Mouse (Mus musculus) MEL (cell line): ENCODE results near the gene Nap1l4. TPM values are rescaled to one million over a fixed set of nuclear protein-coding genes. Genes with fewer than 3 reads are reported as not detected.

ENCODE experiments used
- DNase-seq: peaks from one replicate; pipeline ENCODE4 v3.0.0; 2011; ENCODE audit warnings: low read depth, low spot score
- H3K27ac ChIP-seq: 2 replicates; pipeline ENCODE4 v1.5.1; 2012; ENCODE audit warnings: low read depth, mild to moderate bottlenecking, control low read depth, low read length, moderate library complexity; ENCODE audit not compliant: control insufficient read depth
- H3K27me3 ChIP-seq, 2 experiments: fragments of 150-350 bp in 1 of 2; sonication (generic) in 1 of 2; 2 replicates each; pipeline ENCODE4 v1.6.1; 2012; ENCODE audit warnings: low read length in 2 of 2, mild to moderate bottlenecking in 2 of 2, improper control_type of control experiment in 1 of 2, moderate library complexity in 1 of 2; ENCODE audit not compliant: insufficient read depth in 2 of 2, control insufficient read depth in 1 of 2
- H3K36me3 ChIP-seq, 2 experiments: 2 replicates each; pipeline ENCODE4 v1.6.1; 2012 to 2014; ENCODE audit warnings: low read length in 2 of 2, improper control_type of control experiment in 1 of 2, inconsistent platforms in 1 of 2, mild to moderate bottlenecking in 1 of 2; ENCODE audit not compliant: insufficient read depth in 2 of 2, control insufficient read depth in 1 of 2
- H3K4me1 ChIP-seq, 2 experiments: fragments of 150-350 bp in 1 of 2; sonication (generic) in 1 of 2; 2 replicates each; pipeline ENCODE4 v1.6.1; 2012; ENCODE audit warnings: low read length in 2 of 2, improper control_type of control experiment in 1 of 2, mild to moderate bottlenecking in 1 of 2; ENCODE audit not compliant: insufficient read depth in 2 of 2, control insufficient read depth in 1 of 2
- H3K4me3 ChIP-seq, 2 experiments: fragments of 150-350 bp in 1 of 2; sonication (generic) in 1 of 2; 2 replicates each; pipeline ENCODE4 v1.5.1; 2012; ENCODE audit warnings: low read depth in 2 of 2, low read length in 2 of 2, mild to moderate bottlenecking in 2 of 2, moderate library complexity in 2 of 2, control low read depth in 1 of 2, improper control_type of control experiment in 1 of 2; ENCODE audit not compliant: control insufficient read depth in 1 of 2, insufficient read depth in 1 of 2
- H3K79me2 ChIP-seq: 2 replicates; pipeline ENCODE4 v1.6.1; 2012; ENCODE audit warnings: mild to moderate bottlenecking, low read length, moderate library complexity; ENCODE audit not compliant: control insufficient read depth, poor library complexity, insufficient read depth
- H3K9ac ChIP-seq: 2 replicates; pipeline ENCODE4 v1.6.1; 2012; ENCODE audit warnings: low read depth, mild to moderate bottlenecking, control low read depth, low read length, moderate library complexity; ENCODE audit not compliant: control insufficient read depth, poor library complexity, severe bottlenecking
- H3K9me3 ChIP-seq: fragments of 150-350 bp; sonication (generic); replicated peaks from 2 replicates; pipeline ENCODE4 v1.6.1; 2012; ENCODE audit warnings: mild to moderate bottlenecking, low read length, improper control_type of control experiment, moderate library complexity; ENCODE audit not compliant: insufficient read depth
- BHLHE40 ChIP-seq: IDR thresholded peaks from 2 replicates; pipeline ENCODE4 v1.6.1; 2012; ENCODE audit warnings: low read depth, mild to moderate bottlenecking, inconsistent platforms, low read length, improper control_type of control experiment, borderline replicate concordance
- CTCF ChIP-seq, 3 experiments: IDR thresholded peaks in 2 of 3; conservative IDR thresholded peaks in 1 of 3; 2 replicates each; pipeline ENCODE4 v1.5.1; 2011 to 2012; ENCODE audit warnings: low read length in 3 of 3, low read depth in 2 of 3, mild to moderate bottlenecking in 2 of 3, improper control_type of control experiment in 1 of 3, inconsistent platforms in 1 of 3, mixed read lengths in 1 of 3, moderate library complexity in 1 of 3; ENCODE audit not compliant: control insufficient read depth in 1 of 3, insufficient read depth in 1 of 3, poor library complexity in 1 of 3, severe bottlenecking in 1 of 3
- EP300 ChIP-seq, 2 experiments: IDR thresholded peaks; 2 replicates each; pipeline ENCODE4 v1.6.1; 2011; ENCODE audit warnings: improper control_type of control experiment in 2 of 2, low read length in 2 of 2, low read depth in 1 of 2, mild to moderate bottlenecking in 1 of 2
- ETS1 ChIP-seq: IDR thresholded peaks from 2 replicates; pipeline ENCODE4 v1.6.1; 2012; ENCODE audit warnings: low read depth, mild to moderate bottlenecking, inconsistent platforms, low read length, improper control_type of control experiment, moderate library complexity
- GABPA ChIP-seq: IDR thresholded peaks from 2 replicates; pipeline ENCODE4 v1.6.1; 2012; ENCODE audit warnings: low read depth, mild to moderate bottlenecking, inconsistent platforms, low read length, improper control_type of control experiment, moderate library complexity
- GATA1 ChIP-seq: IDR thresholded peaks from 2 replicates; pipeline ENCODE4 v1.6.1; 2011; ENCODE audit warnings: low read depth, low read length, improper control_type of control experiment
- HCFC1 ChIP-seq: IDR thresholded peaks from 2 replicates; pipeline ENCODE4 v1.6.1; 2012; ENCODE audit warnings: low read depth, mild to moderate bottlenecking, inconsistent platforms, low read length, improper control_type of control experiment, moderate library complexity
- KAT2A ChIP-seq: conservative IDR thresholded peaks from 2 replicates; pipeline ENCODE4 v1.6.1; 2012; ENCODE audit warnings: low read depth, low read length, improper control_type of control experiment, inconsistent platforms
- MAFK ChIP-seq: IDR thresholded peaks from 2 replicates; pipeline ENCODE4 v1.6.1; 2011; ENCODE audit warnings: low read depth, mild to moderate bottlenecking, low read length, improper control_type of control experiment, borderline replicate concordance
- MAZ ChIP-seq: IDR thresholded peaks from 2 replicates; pipeline ENCODE4 v1.6.1; 2012; ENCODE audit warnings: low read depth, mild to moderate bottlenecking, inconsistent platforms, low read length, improper control_type of control experiment
- MEF2A ChIP-seq: IDR thresholded peaks from 2 replicates; pipeline ENCODE4 v1.6.1; 2014; ENCODE audit warnings: low read depth, mild to moderate bottlenecking, inconsistent platforms, low read length, improper control_type of control experiment; ENCODE audit not compliant: poor library complexity, insufficient replicate concordance, severe bottlenecking; ENCODE audit errors: extremely low read depth
- MXI1 ChIP-seq: IDR thresholded peaks from 2 replicates; pipeline ENCODE4 v1.6.1; 2011; ENCODE audit warnings: mild to moderate bottlenecking, low read depth, low read length, improper control_type of control experiment
- MYC ChIP-seq: IDR thresholded peaks from 2 replicates; pipeline ENCODE4 v1.6.1; 2011; ENCODE audit warnings: low read depth, mild to moderate bottlenecking, low read length, improper control_type of control experiment, moderate library complexity
- NELFE ChIP-seq: IDR thresholded peaks from 2 replicates; pipeline ENCODE4 v1.6.1; 2011; ENCODE audit warnings: low read depth, low read length, improper control_type of control experiment
- NRF1 ChIP-seq: IDR thresholded peaks from 2 replicates; pipeline ENCODE4 v1.6.1; 2014; ENCODE audit warnings: low read depth, mild to moderate bottlenecking, inconsistent platforms, low read length, improper control_type of control experiment, moderate library complexity; ENCODE audit not compliant: poor library complexity, insufficient read depth, severe bottlenecking
- POLR2A ChIP-seq, 2 experiments: IDR thresholded peaks; 2 replicates each; pipeline ENCODE4 v1.6.1; 2011 to 2012; ENCODE audit warnings: low read length in 2 of 2, mild to moderate bottlenecking in 2 of 2, control low read depth in 1 of 2, improper control_type of control experiment in 1 of 2, low read depth in 1 of 2, moderate library complexity in 1 of 2; ENCODE audit not compliant: control insufficient read depth in 1 of 2, insufficient read depth in 1 of 2, poor library complexity in 1 of 2
- POLR2AphosphoS2 ChIP-seq: IDR thresholded peaks from 2 replicates; pipeline ENCODE4 v1.6.1; 2011; ENCODE audit warnings: low read length, improper control_type of control experiment
- RAD21 ChIP-seq: IDR thresholded peaks from 2 replicates; pipeline ENCODE4 v1.6.1; 2011; ENCODE audit warnings: mild to moderate bottlenecking, low read depth, low read length, improper control_type of control experiment
- SIN3A ChIP-seq: IDR thresholded peaks from 2 replicates; pipeline ENCODE4 v1.6.1; 2012; ENCODE audit warnings: low read length, improper control_type of control experiment, inconsistent platforms
- SMC3 ChIP-seq: IDR thresholded peaks from 2 replicates; pipeline ENCODE4 v1.6.1; 2011; ENCODE audit warnings: low read depth, low read length, improper control_type of control experiment
- TCF12 ChIP-seq: IDR thresholded peaks from 2 replicates; pipeline ENCODE4 v1.6.1; 2014; ENCODE audit warnings: low read depth, mild to moderate bottlenecking, inconsistent platforms, low read length, improper control_type of control experiment, moderate library complexity
- UBTF ChIP-seq: IDR thresholded peaks from 2 replicates; pipeline ENCODE4 v1.6.1; 2012; ENCODE audit warnings: low read depth, mild to moderate bottlenecking, inconsistent platforms, low read length, improper control_type of control experiment, moderate library complexity, borderline replicate concordance; ENCODE audit not compliant: insufficient read depth
- USF1 ChIP-seq: IDR thresholded peaks from 2 replicates; pipeline ENCODE4 v1.6.1; 2014; ENCODE audit warnings: low read depth, mild to moderate bottlenecking, inconsistent platforms, low read length, improper control_type of control experiment, moderate library complexity
- USF2 ChIP-seq, 2 experiments: IDR thresholded peaks; 2 replicates each; pipeline ENCODE4 v1.6.1; 2011 to 2012; ENCODE audit warnings: improper control_type of control experiment in 2 of 2, low read length in 2 of 2, borderline replicate concordance in 1 of 2, inconsistent platforms in 1 of 2, low read depth in 1 of 2, mild to moderate bottlenecking in 1 of 2; ENCODE audit not compliant: insufficient read depth in 1 of 2
- ZC3H11A ChIP-seq: IDR thresholded peaks from 2 replicates; pipeline ENCODE4 v1.6.1; 2012; ENCODE audit warnings: low read depth, mild to moderate bottlenecking, inconsistent platforms, low read length, improper control_type of control experiment
- ZKSCAN1 ChIP-seq: IDR thresholded peaks from 2 replicates; pipeline ENCODE4 v1.6.1; 2012; ENCODE audit warnings: low read depth, mild to moderate bottlenecking, inconsistent platforms, low read length, improper control_type of control experiment, moderate library complexity
- ZMIZ1 ChIP-seq: IDR thresholded peaks from 2 replicates; pipeline ENCODE4 v1.6.1; 2012; ENCODE audit warnings: low read depth, mild to moderate bottlenecking, inconsistent platforms, low read length, improper control_type of control experiment, moderate library complexity
- ZNF384 ChIP-seq: IDR thresholded peaks from 2 replicates; pipeline ENCODE4 v1.6.1; 2012; ENCODE audit warnings: low read depth, mild to moderate bottlenecking, inconsistent platforms, low read length, improper control_type of control experiment
- polyA plus RNA-seq, 2 experiments: library from polyadenylated mRNA; stranded (reverse) in 1 of 2; unstranded in 1 of 2; fragments of >175 nt in 1 of 2; fragments of >200 nt in 1 of 2; gene quantifications; 2 replicates each; pipeline versions ENCODE4 v1.2.1 to v1.2.4; 2012; ENCODE audit warnings: low replicate concordance in 2 of 2, low read depth in 1 of 2; ENCODE audit not compliant: insufficient read length in 2 of 2, insufficient read depth in 1 of 2, missing spikeins in 1 of 2
- total RNA-seq: library from RNA; depleted of rRNA; stranded (reverse); fragments of 300-350 nt; gene quantifications from 2 replicates; pipeline ENCODE4 v1.2.3, GENCODE M21; 2012

The Nap1l4 gene
- total and polyA plus RNA-seq, 3 experiments: 165 to 186 TPM; not detected in 1

DNA sequence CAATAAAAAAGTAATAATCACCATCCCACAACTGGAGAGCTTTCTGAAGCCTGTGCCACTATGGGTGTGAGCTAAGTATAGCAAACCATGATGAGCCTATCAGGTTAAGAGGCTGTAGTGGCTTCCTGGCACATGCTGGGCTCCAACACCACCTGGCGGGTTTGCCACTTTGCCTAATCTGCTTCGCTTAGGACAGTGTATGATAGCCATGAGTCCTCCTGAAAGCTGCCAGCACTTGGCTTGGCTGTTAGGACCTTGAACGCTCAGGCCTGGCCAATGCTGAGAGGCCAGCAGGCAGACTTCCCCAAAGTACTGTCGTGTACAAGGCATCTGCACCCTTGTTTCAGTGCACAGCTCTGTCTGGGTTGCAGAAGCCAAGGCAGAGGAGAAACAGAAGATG lies 39.1 kb upstream of the Nap1l4 start:
- H3K9me3 ChIP-seq: no peaks in the 10 kb centered on the region
- H3K4me1 ChIP-seq: no peaks in the 10 kb centered on the region
- TF ChIP-seq NRF1: no peak
- no peak for TF ChIP-seq MYC
- no peak for TF ChIP-seq ZNF384
- no peak for TF ChIP-seq EP300 (IDR thresholded peaks at IDR 0.05; ENCODE audit: low read depth in 1 of 2, low read length in 2 of 2)
- no peak for TF ChIP-seq SMC3
- no peak for TF ChIP-seq NELFE
- no peak for TF ChIP-seq MXI1
- no peak for TF ChIP-seq CTCF (IDR thresholded peaks at IDR 0.05 in 2 of 3, conservative IDR thresholded peaks at IDR 0.05 in 1 of 3; ENCODE audit: control insufficient read depth in 1 of 3, insufficient read depth in 1 of 3, low read depth in 2 of 3, low read length in 3 of 3, poor library complexity in 1 of 3, severe bottlenecking in 1 of 3)
- TF ChIP-seq ETS1: no peak
- no peak for TF ChIP-seq SIN3A
- TF ChIP-seq KAT2A: no peak
- no peak for TF ChIP-seq TCF12
- no peak for TF ChIP-seq POLR2A (IDR thresholded peaks at IDR 0.05; ENCODE audit: control insufficient read depth in 1 of 2, insufficient read depth in 1 of 2, low read depth in 1 of 2, low read length in 2 of 2, poor library complexity in 1 of 2)
- TF ChIP-seq UBTF: no peak
- no peak for TF ChIP-seq ZKSCAN1
- no peak for TF ChIP-seq MAFK
- TF ChIP-seq USF2 (IDR thresholded peaks at IDR 0.05; ENCODE audit: borderline replicate concordance in 1 of 2, insufficient read depth in 1 of 2, low read depth in 1 of 2, low read length in 2 of 2): no peak
- TF ChIP-seq POLR2AphosphoS2: no peak
- no peak for DNase-seq
- no peak overlapping the region for H3K27ac ChIP-seq
- H3K4me3 ChIP-seq: no peak overlapping the region
- no peaks in the 10 kb centered on the region for H3K27me3 ChIP-seq
- H3K36me3 ChIP-seq: peaks cover 0 to 10% of the 10 kb centered on the region in 2 experiments; a peak in 2 of 4 replicates
- no peak overlapping the region for H3K9ac ChIP-seq
- H3K79me2 ChIP-seq: peaks cover 2% of the 10 kb centered on the region

DNA sequence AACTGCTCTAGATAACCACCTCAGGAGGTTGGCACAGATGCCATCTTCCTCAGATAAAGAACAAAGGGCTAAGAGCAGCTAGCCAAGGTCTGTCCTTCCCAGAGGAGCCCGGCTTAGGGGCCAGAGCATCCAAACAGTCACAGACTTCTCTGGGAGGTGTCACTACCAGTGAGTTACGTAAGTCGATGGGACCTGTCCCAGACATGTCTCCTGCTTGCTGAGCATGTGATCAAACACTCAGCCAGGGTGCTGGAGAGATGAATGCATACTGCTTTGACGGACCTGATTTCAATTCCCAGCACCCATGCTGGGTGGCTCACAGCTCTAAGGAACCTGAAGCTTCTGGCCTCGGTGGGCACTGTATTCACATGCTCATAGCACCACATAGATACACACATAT lies 38.7 kb upstream of the Nap1l4 start:
- Histone ChIP-seq H3K4me1 (no peaks in the 10 kb centered on the region), H3K27me3 (no peaks in the 10 kb centered on the region), H3K27ac (no peak overlapping the region), H3K4me3 (no peak overlapping the region), H3K36me3 (peaks cover 0 to 10% of the 10 kb centered on the region in 2 experiments; a peak in 2 of 4 replicates), H3K9ac (no peak overlapping the region), H3K9me3 (no peaks in the 10 kb centered on the region), H3K79me2 (peaks cover under 1% of the 10 kb centered on the region)
- no peak for TF ChIP-seq MYC
- no peak for TF ChIP-seq HCFC1
- no peak for TF ChIP-seq ZC3H11A
- no peak for TF ChIP-seq GATA1
- no peak for TF ChIP-seq MEF2A
- no peak for TF ChIP-seq MAZ
- no peak for TF ChIP-seq NRF1
- no peak for TF ChIP-seq ETS1
- no peak for TF ChIP-seq MXI1
- TF ChIP-seq RAD21: no peak
- TF ChIP-seq ZMIZ1: no peak
- TF ChIP-seq ZNF384: no peak
- no peak for TF ChIP-seq USF1
- TF ChIP-seq BHLHE40: no peak
- no peak for TF ChIP-seq GABPA
- TF ChIP-seq POLR2A (IDR thresholded peaks at IDR 0.05; ENCODE audit: control insufficient read depth in 1 of 2, insufficient read depth in 1 of 2, low read depth in 1 of 2, low read length in 2 of 2, poor library complexity in 1 of 2): no peak
- TF ChIP-seq USF2 (IDR thresholded peaks at IDR 0.05; ENCODE audit: borderline replicate concordance in 1 of 2, insufficient read depth in 1 of 2, low read depth in 1 of 2, low read length in 2 of 2): no peak
- DNase-seq: no peak
